Mouse (Mus musculus): ENCODE data around the gene Lmo7.

The Lmo7 gene

DNA sequence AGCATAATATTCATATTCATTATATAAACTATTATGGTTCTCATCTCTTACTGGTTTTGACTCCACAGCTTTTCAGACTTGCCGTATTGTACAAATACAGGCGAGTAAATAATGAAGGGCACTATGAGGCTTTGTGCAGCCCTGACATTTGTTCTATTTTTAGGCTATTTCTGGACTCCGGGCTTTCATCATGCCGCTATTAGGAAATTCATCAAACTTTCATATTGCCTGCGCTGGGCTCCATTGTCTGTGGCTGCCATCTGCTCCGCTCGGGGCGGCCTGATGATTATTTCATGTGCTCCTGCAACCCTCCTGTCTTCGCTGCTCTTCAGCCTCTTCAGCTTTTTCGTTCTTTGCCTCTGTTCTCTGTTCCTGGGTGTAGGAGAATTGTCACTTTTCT is 50.3 kb downstream of the Lmo7 start:
- no peak for DNase-seq (ENCODE audit: low read depth)

DNA sequence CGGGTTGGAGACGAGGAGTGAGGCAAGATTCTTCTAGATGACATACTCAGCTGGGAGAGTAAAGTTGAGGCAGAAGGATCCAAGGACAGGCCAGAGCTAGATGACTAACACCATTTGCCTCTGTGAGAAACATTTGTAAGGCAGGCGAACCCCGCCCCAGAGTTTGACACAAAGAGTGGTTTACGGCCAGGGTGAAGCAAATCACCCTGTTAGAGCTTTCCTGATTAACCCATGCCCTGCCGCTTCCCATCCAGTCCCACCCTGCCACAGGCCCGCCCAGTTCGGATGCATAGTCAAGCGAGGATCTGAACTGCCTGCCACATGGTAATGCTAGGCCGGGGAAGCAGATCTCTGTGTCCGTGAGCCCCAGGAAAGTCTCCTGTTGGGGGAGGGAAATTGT is 51.5 kb downstream of the Lmo7 start:
- DNase-seq (ENCODE audit: low read depth) = no peak

DNA sequence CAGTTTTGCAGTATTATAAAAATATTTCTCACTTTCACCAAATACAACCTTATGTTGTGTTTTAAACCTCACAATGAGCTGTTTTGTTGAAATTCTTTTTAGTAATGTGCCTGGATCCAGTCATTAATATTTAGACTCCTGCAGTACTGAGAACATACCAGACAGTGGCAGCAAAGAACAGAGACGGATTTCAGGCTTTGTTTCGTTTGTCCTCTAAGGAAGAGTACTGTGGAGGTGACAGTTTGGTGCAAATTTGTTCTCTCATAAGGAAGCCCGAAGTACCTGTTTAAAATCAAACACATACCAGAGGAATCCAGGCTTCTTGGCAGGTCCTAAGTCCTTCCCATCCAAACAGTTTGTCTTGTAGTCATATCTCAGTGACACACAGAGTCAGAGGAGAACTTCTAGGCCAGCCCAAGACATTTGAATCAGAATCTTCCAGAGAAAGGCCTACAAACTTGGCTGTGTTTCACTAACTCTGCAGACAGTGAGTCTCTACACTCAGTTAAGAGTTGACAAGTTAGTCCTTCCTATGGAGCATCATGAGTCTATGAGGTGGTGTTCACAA is 52.3 kb downstream of the Lmo7 start:
- DNase-seq (ENCODE audit: low read depth) = peak; percentile 56

DNA sequence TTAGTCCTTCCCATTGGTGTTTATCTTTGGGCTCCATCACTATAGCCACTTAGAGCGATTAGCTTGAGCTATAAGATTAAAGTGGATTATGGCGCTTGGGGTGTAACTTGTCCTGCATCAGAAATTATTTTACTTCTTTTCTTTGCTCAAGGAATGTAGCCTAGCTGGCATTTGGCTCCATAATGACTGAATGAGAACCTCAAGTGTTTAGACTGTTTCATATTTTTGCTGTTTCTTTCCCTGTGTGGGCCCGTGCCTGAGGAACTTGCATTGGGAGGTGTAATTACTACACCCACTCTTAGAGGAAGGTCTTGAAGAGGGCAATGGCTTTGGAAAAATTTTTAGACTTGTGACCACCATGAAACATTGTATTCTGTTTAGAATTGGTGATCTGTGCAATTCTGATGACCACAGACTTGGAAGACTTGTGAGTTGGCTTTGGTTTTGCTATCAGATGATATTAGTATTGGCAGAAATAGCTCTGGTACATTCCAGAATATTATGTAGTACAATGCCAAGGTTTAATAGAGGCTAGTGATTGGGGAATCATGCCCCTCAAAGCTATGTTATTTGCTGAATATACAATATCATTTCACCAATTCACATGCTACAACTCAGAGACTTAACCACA is 54.7 kb downstream of the Lmo7 start:
- no peak for DNase-seq (ENCODE audit: low read depth)

DNA sequence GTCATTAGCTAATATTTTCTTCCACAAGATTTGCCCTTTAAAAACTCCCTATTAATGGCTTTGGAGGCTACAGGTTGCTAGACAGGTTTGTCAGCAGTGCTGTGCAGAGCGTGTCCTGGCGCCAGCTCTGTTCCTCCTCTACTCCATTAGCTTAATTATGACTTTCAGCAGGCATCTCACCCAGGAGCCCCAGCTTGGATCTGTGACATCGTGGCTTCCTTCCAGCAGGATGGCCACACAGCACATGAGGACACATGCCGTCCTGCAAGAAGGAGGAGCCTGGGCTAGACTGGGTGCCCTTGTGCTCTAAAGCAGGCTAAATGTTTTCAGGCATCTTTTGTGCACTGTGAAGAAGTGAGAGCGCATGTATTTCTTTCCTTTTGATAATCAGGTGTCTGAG is 58.1 kb downstream of the Lmo7 start:
- DNase-seq (ENCODE audit: low read depth) = no peak

DNA sequence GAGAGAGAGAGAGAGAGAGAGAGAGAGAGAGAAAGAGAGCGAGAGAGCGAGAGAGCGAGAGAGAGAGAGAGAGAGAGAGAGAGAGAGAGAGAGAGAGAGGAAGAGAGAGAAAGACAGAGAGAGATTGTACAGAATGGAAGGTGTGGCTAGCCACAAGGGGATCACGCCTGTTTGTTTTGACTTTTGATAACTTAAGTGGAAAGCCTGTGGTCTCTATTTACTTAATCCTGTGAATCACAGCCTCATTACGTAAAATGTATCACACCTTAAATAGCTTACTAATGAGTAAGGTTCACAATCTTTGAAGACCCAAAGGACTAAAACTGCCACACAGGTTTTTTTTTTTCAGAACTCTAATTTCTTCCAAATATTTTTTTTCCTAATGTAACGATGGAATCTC is 58.7 kb downstream of the Lmo7 start:
- no peak for DNase-seq (ENCODE audit: low read depth)

DNA sequence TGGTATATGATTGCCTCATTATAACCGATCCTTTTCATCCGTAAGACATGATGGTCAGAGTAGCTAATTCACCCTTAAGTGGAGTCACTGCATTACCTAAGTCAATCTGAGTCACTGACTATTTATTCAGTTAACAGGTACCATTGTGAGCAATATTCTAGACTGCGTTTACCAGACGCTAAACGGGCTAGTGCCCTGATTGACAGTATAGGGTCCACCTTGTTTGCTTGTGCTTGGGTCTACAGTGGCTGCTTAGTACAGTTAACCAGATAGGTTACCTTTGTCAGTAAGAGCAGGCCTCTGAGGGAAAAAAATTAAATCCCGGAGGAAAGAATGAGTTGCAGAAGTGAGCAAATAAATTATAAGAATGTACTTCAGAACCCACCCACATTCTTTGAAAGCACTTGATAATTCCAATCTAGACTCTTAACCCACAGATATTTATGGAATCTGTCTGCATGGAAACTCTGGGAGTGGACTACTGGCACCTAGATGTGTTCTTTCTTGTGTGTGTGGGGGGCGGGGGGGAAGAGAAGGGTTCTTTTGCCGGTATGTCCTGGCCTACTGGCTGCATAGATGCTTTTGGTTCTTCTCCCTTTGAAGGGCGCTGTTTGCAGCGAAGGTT is 64.9 kb downstream of the Lmo7 start:
- no peak for DNase-seq (ENCODE audit: low read depth)

DNA sequence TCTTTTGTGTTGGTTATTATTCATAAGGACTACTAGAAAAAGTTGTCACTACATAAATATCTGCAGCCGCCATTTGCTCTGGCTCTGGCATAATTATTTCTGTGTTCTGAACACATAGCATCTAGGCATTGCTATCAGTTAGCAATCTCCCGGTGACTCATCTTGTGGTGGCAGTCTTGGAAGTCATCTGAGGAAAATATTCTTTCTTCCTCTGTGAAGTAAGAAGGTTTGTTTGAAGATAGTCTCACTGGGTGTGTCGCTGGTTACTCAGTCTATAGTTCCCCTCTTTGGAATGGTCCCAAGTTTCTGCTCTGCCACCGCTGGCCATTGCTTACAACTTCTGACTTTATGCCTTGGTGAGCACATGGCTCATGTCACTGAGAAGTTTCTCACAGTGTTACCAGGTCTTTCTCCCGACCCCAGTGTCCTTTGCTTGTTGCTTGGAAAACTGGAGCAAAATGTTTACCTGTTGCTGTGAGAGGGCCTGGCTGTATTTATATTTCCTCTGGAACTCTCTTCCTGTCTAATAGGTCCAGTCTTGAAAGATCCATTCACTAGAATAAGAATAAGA is 68.3 kb downstream of the Lmo7 start:
- peak; percentile 96 for DNase-seq (ENCODE audit: low read depth)

DNA sequence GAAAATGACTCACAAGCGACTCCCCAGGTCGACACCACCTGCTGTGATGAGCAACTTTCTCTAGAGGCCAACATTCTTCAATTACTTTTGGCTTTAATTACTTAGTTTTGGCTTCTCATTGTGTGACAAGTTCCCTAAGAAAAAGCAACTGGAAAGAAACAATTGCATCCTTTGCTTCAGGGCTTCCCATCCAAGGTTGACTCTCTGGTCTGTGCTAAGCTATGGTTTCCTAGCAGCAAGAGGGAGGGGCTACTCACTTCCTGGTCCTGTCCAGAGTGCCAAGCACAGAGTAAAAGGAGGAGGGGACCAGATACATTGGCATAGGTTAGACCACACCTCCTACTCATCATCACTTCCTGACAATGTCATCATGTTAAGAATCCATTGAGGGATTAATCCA is 69.0 kb downstream of the Lmo7 start:
- DNase-seq (ENCODE audit: low read depth) = no peak

DNA sequence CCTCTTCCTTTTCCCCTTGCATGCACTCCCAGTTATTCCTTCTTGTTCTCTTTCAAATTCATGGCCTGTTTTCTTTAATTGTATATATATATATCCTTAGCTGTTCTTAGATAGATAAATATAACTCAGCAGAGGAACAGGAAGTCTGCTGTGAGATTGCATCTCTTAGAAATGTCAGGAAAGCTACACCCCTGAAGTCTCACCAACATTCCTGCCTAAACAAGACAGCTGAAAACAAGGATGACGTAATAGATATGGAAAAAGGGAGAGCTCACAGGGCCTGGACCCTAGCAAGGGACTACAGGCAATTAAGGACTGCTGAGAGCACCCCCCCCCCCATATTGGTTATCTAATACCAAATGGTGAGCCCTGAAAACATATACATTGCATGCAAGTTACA is 71.9 kb downstream of the Lmo7 start:
- no peak for DNase-seq (ENCODE audit: low read depth)

DNA sequence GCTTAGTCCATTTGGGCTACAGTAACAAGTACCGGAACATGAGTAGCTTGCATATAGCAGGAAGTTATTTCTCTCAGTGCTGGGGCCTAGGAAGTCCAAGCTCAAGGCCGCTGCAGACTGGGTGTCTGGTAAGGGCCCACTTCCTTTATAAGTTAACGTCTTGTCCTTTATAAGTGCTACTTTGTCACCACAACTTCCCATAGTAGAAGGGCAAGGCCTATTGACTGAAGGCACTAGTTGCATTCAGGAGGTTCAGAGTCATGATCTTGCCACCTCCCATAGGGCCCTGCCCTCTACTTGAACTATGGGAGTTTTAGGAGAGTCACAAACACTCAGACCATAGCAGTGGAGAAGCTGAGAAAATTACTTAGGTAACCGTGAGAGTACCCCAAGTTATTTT is 74.4 kb downstream of the Lmo7 start:
- peak; percentile 78 for DNase-seq (ENCODE audit: low read depth)

DNA sequence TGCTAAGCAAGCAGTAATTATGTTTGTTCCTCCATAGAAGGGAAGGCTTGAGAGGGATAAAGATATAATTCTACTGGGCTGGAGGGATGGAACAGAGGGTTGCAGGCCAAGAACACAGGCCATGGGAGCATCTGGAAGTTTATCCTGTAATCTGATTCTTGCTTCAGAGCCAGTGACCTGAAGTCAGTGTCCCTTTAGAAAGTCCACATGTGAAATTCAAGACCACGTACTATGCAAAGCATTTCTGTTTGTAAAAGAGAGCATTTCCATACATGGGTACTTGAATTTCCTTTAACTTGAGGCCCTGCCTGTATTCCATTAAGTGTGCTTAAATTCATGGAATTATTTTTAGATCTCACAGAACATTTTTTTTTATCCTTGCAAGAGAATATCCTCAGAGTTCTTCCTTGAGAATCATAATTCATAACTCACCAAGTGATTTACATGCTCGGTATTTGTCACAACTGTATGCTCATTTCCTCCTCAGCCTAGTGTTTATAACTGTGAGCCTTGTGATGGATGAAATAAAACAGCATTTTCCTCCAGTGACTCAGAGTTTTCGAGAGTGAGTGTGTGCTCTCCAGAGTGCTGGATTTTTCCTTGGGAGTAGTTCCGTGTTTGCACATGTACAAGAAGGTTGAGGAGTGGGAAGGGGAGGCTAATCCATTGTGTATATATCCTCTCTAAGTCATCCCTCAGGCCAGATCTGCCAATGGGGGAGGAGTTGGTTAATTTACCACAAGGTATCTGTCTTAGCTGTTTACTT is 75.0 kb downstream of the Lmo7 start:
- DNase-seq (ENCODE audit: low read depth) = no peak

DNA sequence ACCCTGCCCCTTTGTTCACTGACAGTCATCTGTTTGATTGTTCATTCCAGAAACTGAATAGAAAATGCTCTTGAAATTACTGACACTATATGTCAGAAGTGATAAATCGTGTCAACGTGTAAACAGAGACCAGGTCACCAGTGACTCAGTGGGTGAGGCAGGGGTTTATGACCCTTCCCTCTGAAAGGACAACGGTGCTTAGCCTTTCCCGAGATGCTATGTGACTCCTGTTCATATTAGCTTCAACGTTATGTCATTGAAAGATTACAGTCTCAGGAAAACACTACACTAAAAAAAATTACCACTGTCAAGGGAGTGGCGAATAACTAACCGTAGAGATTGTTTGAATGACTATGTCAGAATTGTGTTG is 75.6 kb downstream of the Lmo7 start:
- DNase-seq (ENCODE audit: low read depth) = no peak

DNA sequence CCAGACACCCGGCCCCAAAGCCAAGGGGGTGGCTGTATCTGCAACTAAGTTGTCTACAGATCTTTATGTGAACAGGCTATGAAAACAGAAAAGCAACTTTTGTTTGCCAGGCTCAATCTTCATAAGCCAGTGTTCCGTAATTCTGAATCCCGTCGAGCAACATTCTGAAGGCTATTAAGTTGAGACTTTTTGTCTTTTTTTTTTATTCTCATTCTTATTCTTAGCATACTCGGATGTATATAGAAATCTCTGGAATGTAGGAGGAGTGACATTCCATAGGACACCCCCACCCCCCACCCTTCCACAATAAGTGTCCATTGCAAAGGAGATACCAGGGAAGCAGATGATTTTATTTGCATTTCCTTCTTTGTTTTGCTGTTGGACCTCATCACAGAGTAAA is 76.3 kb downstream of the Lmo7 start:
- DNase-seq (ENCODE audit: low read depth) = no peak

DNA sequence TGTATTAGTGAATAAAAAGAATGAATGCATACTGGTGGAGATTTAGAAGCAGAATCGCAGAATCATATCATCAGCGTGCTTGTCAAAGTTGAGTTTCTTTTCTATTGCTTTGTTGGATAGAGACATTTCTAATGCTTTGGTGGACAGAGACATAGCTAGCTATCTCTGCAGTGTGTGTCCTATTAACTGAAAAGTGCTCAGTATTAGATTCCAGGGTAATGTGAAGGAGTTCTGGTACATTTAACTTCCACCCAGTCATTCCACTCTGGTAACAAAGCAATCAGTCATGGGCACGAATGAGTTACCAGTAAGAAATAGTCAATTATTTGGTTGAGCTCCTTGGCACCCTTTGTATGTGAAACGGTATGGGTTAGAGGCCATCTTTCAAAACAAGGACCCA is 76.8 kb downstream of the Lmo7 start:
- DNase-seq (ENCODE audit: low read depth) = no peak

DNA sequence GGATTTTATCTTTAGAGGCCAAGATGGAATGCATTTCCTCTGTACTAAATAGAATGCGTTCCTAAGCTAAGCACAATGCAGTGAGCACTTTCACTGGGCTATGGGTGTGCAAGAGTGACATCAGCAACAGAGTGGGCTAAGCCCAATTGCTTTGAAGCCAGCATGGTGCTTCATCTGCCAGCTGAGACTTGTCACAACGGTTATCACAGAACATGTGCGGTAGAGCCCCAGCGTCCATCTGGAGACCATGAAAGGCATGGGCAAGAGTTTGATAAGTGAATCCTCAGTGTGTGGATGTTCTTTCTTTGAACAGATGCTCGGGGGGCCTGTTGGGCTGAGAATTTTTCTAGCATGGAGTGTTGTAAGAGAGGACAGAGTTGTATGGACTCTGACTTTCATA is 86.7 kb downstream of the Lmo7 start:
- DNase-seq (ENCODE audit: low read depth) = no peak

DNA sequence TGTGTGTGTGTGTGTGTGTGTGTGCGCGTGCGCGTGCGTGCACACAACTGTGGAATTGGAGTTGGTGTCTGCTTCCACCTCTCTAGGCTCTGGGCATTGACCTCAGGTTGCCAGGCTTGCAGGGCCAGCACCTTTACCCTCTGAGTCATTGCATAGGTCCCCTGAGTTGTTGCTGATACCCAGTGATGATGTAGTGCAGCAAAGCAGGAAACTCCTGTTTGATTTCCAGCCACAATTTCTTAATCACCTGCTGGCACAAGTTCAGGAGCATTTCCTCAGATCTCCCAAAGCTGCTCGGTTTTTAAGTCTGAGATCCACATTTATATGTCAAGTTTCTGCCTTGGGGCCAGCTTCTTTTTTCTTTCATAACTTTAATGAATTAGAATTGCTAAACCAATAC is 92.6 kb downstream of the Lmo7 start:
- DNase-seq (ENCODE audit: low read depth) = peak; percentile 49

DNA sequence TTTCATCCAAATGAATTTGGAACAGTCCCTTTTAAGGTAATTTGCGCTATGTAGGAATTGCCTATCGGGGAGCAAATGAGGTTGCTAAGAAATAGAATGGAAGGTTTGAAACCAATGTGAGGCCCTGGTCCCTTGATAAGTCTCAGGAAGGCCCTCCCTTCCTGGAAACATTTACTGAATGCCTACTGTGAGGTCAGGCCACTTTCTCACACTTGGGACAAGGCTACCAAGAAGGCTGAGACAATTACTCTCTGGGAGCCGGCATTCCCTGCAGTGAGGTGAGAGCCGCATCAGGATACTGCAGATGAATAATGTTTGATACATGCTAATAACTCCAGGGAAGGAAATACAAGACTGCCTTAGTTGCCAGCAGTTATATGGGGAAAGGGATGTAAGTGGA is 93.1 kb downstream of the Lmo7 start:
- no peak for DNase-seq (ENCODE audit: low read depth)

DNA sequence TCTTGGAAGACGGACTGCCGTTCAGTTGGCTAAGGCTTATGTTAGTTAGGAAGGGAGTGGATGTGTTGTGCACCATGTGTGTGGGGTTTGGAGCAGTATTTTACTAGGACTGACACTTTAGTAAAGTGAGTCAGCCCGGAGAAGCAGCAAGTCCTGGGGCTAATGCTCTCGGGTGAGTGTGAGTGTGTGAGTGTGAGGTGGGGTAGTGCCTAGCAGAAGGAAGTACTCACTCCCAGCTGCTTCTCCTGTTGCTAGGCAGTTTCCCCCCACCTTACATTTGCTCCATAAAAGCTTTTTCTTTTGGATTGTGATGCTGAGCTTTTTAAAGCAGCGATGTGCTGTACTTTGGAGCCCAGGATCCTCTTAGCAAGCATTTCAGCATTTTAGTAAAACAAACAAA is 99.9 kb downstream of the Lmo7 start:
- DNase-seq (ENCODE audit: low read depth) = no peak

DNA sequence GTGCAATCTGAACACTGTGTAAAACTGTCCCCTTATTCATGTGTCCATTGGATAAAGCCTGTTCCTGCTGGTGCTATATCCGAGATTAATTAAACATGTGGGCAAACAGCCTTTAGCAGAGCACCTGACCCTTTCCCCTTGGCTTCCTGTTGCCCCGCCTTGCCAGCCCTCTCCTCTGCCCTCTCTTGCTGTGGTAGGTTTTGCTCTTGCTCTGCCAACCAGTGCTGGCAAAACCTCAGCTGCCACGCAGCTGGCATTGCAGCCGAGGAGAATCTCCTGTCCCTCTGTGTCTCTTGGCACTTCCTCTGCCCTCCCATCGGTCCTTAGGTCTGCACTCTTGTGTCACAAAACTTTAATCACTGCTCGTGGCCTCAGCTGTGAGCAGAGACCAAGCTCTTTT is 100.4 kb downstream of the Lmo7 start:
- DNase-seq (ENCODE audit: low read depth) = peak; percentile 28

DNA sequence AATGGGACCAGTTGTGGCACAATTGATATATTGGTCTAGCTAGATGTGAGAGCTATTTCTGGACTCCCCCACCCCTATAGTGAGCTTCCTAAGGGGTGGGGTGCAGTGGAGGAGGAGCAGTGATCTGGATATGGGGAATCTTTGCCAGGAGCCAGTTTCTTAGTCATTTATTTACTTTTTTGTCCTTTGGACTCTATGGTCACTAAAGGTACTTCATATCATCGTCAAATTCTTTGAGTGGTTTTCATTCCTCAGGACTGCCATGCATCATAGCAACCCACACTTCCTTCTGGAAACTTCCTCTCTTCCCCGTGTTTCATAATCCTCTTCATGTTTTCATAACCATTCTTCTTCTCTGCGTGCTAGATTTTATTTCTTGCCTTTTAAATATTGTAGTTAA is 104.4 kb downstream of the Lmo7 start:
- DNase-seq (ENCODE audit: low read depth) = no peak

DNA sequence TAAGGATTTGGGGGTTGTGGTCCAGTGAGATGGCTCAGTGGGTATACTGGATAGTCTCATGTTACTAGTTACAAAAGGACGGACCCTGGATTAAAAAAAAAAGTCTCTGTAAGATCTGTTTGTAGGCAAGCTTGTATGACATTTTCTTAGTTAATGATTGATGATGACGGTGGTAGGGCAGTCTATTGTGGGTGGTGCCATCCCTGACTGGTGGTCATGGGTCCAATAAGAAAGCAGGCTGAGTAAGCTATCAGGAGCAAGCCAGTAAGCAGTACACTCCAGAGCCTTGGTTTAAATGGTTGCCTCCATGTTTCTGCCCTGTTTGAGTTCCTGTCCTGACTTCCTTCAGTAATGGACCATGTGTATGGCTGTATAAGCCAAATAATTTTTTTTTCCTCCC is 106.6 kb downstream of the Lmo7 start:
- no peak for DNase-seq (ENCODE audit: low read depth)

DNA sequence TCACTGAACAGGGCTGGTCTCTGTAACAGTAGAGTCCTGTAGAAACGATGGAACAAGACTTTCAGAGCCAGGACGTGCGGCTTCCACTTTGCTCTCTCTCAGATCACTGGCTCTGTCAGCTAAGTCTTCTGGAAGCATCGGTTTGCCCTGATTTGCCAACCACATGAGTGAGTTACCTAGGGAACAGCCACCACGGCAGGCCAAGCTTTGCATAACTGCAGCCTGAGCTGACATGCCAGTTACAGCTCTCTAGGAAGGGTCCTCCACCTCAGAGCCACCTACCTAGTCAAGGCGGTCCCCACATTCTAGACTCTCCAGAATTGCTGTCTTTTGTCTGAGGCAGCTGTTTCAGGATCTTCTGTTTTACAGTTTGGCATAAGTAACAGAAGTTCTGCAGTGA is 107.4 kb downstream of the Lmo7 start:
- no peak for DNase-seq (ENCODE audit: low read depth)

Data from 416B (cell line).